Mouse (Mus musculus) kidney, postnatal 0 days (tissue): ENCODE measurements around the gene Tubg2. TPM values are rescaled to one million over a fixed set of nuclear protein-coding genes. Genes with fewer than 3 reads are reported as not detected.
"Not testable (repeated sequence)": the region's sequence is repeated elsewhere in the genome, so short reads cannot be mapped to it uniquely, and the experiment has no call there.

Experiments used
- ATAC-seq: fragments of 200-750 bp; cut with Nextera tagmentation; replicated peaks from 2 replicates; pipeline ENCODE4 v1.8.0; 2017; ENCODE audit warnings: low read depth, moderate number of reproducible peaks, moderate TSS enrichment, moderate library complexity; ENCODE audit not compliant: low FRiP score
- DNase-seq: peaks from one replicate; pipeline ENCODE4 v3.0.0-alpha.2; 2016; ENCODE audit warnings: low spot score
- H3K27ac ChIP-seq: fragments of 300-500 bp; sonication (generic); 2 replicates; pipeline ENCODE4 v1.5.1; 2014; ENCODE audit warnings: mild to moderate bottlenecking
- H3K27me3 ChIP-seq: fragments of 300-500 bp; sonication (generic); 2 replicates; pipeline ENCODE4 v1.6.1; 2014; ENCODE audit warnings: low read length, mixed read lengths; ENCODE audit not compliant: insufficient read depth
- H3K36me3 ChIP-seq: fragments of 300-500 bp; sonication (generic); 2 replicates; pipeline ENCODE4 v1.6.1; 2014; ENCODE audit warnings: low read length, mixed read lengths; ENCODE audit not compliant: insufficient read depth
- H3K4me1 ChIP-seq: fragments of 300-500 bp; sonication (generic); replicated peaks from 2 replicates; pipeline ENCODE4 v1.6.1; 2014; ENCODE audit warnings: antibody characterized with exemption, low read length, mixed read lengths; ENCODE audit not compliant: insufficient read depth
- H3K4me2 ChIP-seq: fragments of 300-500 bp; sonication (generic); 2 replicates; pipeline ENCODE4 v1.6.1; 2014; ENCODE audit warnings: mild to moderate bottlenecking, low read length, moderate library complexity, mixed read lengths
- H3K4me3 ChIP-seq: fragments of 300-500 bp; sonication (generic); replicated peaks from 2 replicates; pipeline ENCODE4 v1.5.1; 2014; ENCODE audit warnings: low read depth, low read length
- H3K9ac ChIP-seq: fragments of 300-500 bp; sonication (generic); 2 replicates; pipeline ENCODE4 v1.6.1; 2014; ENCODE audit warnings: low read depth, low read length
- H3K9me3 ChIP-seq: fragments of 300-500 bp; sonication (generic); replicated peaks from 2 replicates; pipeline ENCODE4 v1.6.1; 2016; ENCODE audit warnings: low read length, inconsistent platforms, mixed read lengths
- CTCF ChIP-seq: IDR thresholded peaks from 2 replicates; pipeline ENCODE4 v1.5.1; 2016; ENCODE audit warnings: antibody characterized with exemption, low read depth, mild to moderate bottlenecking, moderate library complexity
- WGBS: fragments of 180-500 bp; shearing (Covaris S2); extraction: QIAGEN DNeasy Blood & Tissue Kit; methylation state at CpG from one replicate; pipeline ENCODE4 v1.1.7; 2014; 5-methylcytosine and 5-hydroxymethylcytosine counted together
- polyA plus RNA-seq: library from polyadenylated mRNA; unstranded; fragments of >200 nt; fragmentation: Nextera tagmentation; extraction: Ambion mirVana; gene quantifications from 2 replicates; pipeline ENCODE4 v1.2.1, GENCODE M21; 2015

Tubg2 gene
- polyA plus RNA-seq, 1 experiment from 2014 or later: 4.3 TPM

DNA sequence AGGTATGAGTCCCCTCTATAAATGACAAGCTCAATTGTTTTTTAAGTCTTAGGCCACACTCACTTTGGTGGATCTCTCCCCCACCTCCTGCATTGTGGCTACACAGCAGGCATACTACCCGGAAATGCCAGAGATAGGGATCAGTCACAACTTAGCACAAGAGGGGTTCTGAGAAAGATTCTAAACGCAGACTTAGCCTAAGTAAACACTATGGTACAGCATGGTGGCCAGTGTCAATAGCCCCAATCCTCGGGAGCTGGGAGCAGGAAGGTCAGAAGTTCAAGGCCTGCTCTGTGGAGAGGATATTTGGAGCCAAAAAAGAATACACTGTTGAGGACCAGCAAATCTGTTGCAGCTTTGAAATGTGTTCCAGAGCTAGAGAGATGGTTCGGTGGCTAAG, 37.6 kb upstream of the Tubg2 start:
- Histone ChIP-seq H3K4me1 (peaks cover 16% of the 10 kb centered on the region; the same call in 1 of the 2 replicates), H3K27ac (no peak overlapping the region)

DNA sequence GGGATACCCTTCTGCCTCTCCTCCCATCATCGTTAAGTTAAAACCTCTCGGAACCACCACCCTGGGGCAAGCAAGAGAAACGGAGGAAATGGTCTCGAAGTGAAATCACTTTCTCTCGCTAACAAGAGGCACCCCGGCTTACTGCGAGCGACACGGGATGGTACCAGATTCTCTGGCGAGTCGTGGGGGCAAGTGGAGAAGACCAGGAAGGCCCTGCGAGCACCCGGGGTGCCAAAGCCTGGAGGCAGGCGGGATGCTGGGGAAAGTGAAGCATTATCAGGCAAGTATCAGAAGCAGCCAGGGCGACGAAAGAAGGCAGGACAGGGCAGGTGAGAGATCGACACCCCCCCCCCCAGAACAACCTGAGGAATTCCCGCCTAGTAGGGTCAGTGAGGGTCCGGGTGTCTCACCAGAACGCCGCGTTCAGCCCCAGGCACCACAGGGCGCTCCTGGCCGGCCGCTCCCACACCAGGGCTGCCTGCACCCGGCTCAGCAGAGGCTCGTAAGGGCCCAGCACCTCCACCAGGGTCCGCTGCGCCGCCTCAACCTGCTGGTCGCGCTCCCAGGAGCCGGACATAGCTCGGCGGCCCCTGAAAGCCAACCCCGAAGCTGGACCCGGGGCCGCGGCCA, 36.5 kb upstream of the Tubg2 start:
- TF ChIP-seq CTCF: peak; percentile 53; the same call in 1 of the 2 replicates
- peaks cover 16% of the 10 kb centered on the region; the same call in 1 of the 2 replicates for H3K4me1 ChIP-seq
- peak overlapping the region; percentile 89 for H3K27ac ChIP-seq
- no peaks in the 10 kb centered on the region for H3K9me3 ChIP-seq
- H3K4me2 ChIP-seq: peak overlapping the region; percentile 75
- peaks cover 8% of the 10 kb centered on the region; the same call in 1 of the 2 replicates for H3K36me3 ChIP-seq
- no peaks in the 10 kb centered on the region for H3K27me3 ChIP-seq
- DNase-seq (peak; percentile 41), ATAC-seq (peak; percentile 59; the same call in 1 of the 2 replicates)
- H3K9ac ChIP-seq: peak overlapping the region; percentile 90
- under 1% methylated on average over 37 of the region's 39 CpGs for WGBS
- peak overlapping the region; percentile 81 for H3K4me3 ChIP-seq

More for the DNA sequence above, 37.6 kb upstream of the Tubg2 start:
- Histone ChIP-seq H3K4me3 (peak overlapping the region; percentile 81; the same call in 1 of the 2 replicates), H3K4me2 (peak overlapping the region; percentile 75), H3K36me3 (peaks cover 7% of the 10 kb centered on the region; the same call in 1 of the 2 replicates), H3K9ac (peak overlapping the region; percentile 90; the same call in 1 of the 2 replicates), H3K9me3 (no peaks in the 10 kb centered on the region), H3K27me3 (no peaks in the 10 kb centered on the region)
- ATAC-seq: no peak
- no peak for TF ChIP-seq CTCF
- WGBS: 29% methylated on average over 4 of the region's 4 CpGs
- DNase-seq: peak; percentile 17

DNA sequence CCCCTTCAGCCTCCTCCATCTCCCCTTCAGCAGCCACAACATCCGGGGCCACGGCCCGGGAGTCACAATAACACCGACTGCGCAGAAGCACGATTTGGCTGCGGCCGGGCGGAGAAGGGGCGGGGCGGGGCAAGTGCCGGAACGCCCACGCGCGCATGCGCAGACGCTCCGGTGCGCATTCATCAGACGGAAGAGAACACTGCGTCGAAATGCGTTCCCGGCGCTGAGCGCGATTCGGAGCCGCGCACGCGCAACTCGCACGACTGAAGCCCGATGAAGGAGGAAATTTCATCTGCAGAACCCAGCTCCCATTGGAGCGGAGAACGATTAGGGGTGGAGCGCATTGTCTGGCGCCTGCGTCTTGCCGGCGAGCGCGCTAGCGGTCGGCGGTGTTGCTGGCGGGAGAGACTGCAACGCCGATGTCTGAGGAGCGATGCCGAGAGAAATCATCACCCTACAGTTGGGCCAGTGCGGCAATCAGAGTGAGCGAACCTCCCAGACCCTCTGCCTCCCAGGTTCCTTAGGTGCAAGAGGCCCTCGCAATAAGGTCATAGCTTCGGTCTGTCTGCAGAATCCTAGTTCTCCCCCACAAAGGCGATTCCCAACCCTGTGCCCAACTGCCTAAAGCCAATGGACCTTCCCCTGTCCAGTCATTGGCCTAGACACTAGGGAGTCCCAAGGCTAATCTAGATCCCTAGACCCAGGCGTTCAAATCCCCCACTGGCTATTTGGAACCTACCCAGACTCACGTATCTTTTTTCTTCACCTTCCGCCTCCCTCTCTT, 35.8 kb upstream of the Tubg2 start, which contains the start of the genes Retreg3 and Tubg1:
Retreg3 (minus strand) TSS at position 133 of the 784 bp plus-strand sequence.
Tubg1 (plus strand) TSS at position 178 of the 784 bp plus-strand sequence.
- no peak for TF ChIP-seq CTCF
- peaks cover 16% of the 10 kb centered on the region; the same call in 1 of the 2 replicates for H3K4me1 ChIP-seq
- H3K36me3 ChIP-seq: peaks cover 8% of the 10 kb centered on the region; the same call in 1 of the 2 replicates
- H3K9me3 ChIP-seq: no peaks in the 10 kb centered on the region
- H3K4me2 ChIP-seq: peak within 1 kb of the TSS; percentile 92
- WGBS: under 1% methylated on average over 61 of the region's 61 CpGs
- ATAC-seq (peak; percentile 91), DNase-seq (peak; percentile 99)
- H3K4me3 ChIP-seq: peak within 1 kb of the TSS; percentile 81
- no peaks in the 10 kb centered on the region for H3K27me3 ChIP-seq
- peak within 1 kb of the TSS; percentile 89 for H3K27ac ChIP-seq
- H3K9ac ChIP-seq: peak within 1 kb of the TSS; percentile 90

DNA sequence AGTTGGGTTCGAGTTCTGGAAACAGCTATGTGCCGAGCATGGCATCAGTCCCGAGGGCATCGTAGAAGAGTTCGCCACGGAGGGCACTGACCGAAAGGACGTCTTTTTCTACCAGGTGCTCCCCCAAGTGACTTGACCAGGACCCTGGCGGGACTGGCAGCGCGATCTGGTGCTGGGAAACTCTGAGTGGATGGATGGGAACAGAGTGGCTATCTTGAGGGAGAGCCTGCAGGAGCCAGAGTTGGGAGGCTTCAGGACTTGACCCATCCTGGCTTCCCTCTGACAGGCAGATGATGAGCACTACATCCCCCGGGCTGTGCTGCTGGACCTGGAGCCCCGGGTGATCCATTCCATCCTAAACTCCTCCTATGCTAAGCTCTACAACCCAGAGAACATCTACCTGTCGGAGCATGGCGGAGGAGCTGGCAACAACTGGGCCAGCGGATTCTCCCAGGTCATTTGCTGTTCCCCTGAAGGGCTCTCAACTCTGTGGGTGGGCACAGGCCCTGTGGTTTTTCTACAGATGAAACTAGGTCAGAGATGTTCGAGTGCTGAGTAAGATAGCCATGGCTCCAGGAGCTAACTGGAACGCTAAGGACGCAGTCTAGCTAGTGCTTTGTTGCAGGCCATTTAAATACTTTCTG, 35.0 kb upstream of the Tubg2 start:
- Histone ChIP-seq H3K27me3 (no peaks in the 10 kb centered on the region), H3K4me1 (peaks cover 16% of the 10 kb centered on the region; the same call in 1 of the 2 replicates), H3K4me3 (peak overlapping the region; percentile 81), H3K4me2 (peak overlapping the region; percentile 92), H3K36me3 (peaks cover 8% of the 10 kb centered on the region; the same call in 1 of the 2 replicates), H3K9me3 (no peaks in the 10 kb centered on the region), H3K9ac (peak overlapping the region; percentile 69), H3K27ac (peak overlapping the region; percentile 85)
- 19% methylated on average over 19 of the region's 19 CpGs for WGBS
- no peak for TF ChIP-seq CTCF
- DNase-seq (no peak), ATAC-seq (no peak)

DNA sequence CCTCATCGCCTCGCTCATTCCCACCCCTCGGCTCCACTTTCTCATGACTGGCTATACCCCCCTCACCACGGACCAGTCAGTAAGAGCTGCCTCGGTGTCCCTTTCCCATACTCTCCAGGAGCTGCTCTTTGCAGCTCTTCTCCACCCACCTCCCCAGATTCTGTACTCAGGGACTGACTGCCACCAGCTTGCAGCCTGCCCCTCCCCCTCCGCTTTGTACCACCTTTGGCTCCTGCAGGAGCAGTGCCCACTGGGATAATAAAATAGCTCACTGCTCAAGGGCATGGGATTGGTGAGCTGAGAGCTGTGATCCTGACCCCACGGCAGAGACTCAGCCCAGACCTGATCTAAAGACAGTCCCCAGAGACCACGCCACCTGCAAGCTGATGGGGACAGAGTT, 31.2 kb upstream of the Tubg2 start:
- not testable (repeated sequence) for H3K27me3 ChIP-seq, H3K9me3 ChIP-seq, H3K4me1 ChIP-seq, DNase-seq, H3K4me3 ChIP-seq, H3K27ac ChIP-seq, H3K9ac ChIP-seq, ATAC-seq, H3K4me2 ChIP-seq
- 90% methylated on average over 6 of the region's 8 CpGs for WGBS
- H3K36me3 ChIP-seq: peaks cover 15% of the 10 kb centered on the region

DNA sequence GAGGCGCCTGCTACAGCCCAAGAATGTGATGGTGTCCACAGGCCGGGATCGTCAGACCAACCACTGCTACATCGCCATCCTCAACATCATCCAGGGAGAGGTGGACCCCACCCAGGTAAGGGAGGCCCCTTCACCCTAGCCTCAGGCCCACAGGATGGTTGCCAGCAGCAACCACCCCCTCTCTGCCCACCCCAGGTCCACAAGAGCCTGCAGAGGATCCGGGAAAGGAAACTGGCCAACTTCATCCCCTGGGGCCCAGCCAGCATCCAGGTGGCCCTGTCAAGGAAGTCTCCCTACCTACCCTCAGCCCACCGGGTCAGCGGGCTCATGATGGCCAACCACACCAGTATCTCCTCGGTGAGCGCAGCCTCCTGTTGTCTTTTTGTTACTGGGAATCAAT, 30.7 kb upstream of the Tubg2 start:
- 95% methylated on average over 4 of the region's 9 CpGs for WGBS
- not testable (repeated sequence) for H3K4me2 ChIP-seq, H3K4me3 ChIP-seq, H3K9ac ChIP-seq, ATAC-seq, H3K27me3 ChIP-seq, DNase-seq, H3K9me3 ChIP-seq, H3K27ac ChIP-seq, H3K4me1 ChIP-seq
- peaks cover 15% of the 10 kb centered on the region for H3K36me3 ChIP-seq
